Mouse (Mus musculus) forebrain, embryonic 14.5 days (tissue): Measurements from ENCODE around the gene Olfr835. TPM values are rescaled to one million over a fixed set of nuclear protein-coding genes. Genes with fewer than 3 reads are reported as not detected.

Source experiments
- ATAC-seq: fragments of 200-750 bp; cut with Nextera tagmentation; 2 replicates; pipeline ENCODE4 v1.8.0; 2017; ENCODE audit warnings: mild to moderate bottlenecking, moderate library complexity
- DNase-seq: peaks from one replicate; pipeline ENCODE4 v3.0.0-alpha.2; 2015; ENCODE audit warnings: low spot score
- H3K27ac ChIP-seq: fragments of 300-500 bp; sonication (generic); 2 replicates; pipeline ENCODE4 v1.5.1; 2014; ENCODE audit warnings: low read depth, mild to moderate bottlenecking, control low read depth, low read length, moderate library complexity
- H3K27me3 ChIP-seq: fragments of 300-500 bp; sonication (generic); replicated peaks from 2 replicates; pipeline ENCODE4 v1.6.1; 2014; ENCODE audit warnings: low read length, control low read depth, mixed read lengths; ENCODE audit not compliant: control insufficient read depth, insufficient read depth
- H3K36me3 ChIP-seq: fragments of 300-500 bp; sonication (generic); 2 replicates; pipeline ENCODE4 v1.6.1; 2014; ENCODE audit warnings: low read length, control low read depth; ENCODE audit not compliant: control insufficient read depth, insufficient read depth
- H3K4me1 ChIP-seq: fragments of 300-500 bp; sonication (generic); 2 replicates; pipeline ENCODE4 v1.6.1; 2014; ENCODE audit warnings: antibody characterized with exemption, low read length, control low read depth; ENCODE audit not compliant: control insufficient read depth, insufficient read depth
- H3K4me2 ChIP-seq: fragments of 300-500 bp; sonication (generic); 2 replicates; pipeline ENCODE4 v1.6.1; 2014; ENCODE audit warnings: mild to moderate bottlenecking, control low read depth, low read length
- H3K4me3 ChIP-seq: fragments of 300-500 bp; sonication (generic); 2 replicates; pipeline ENCODE4 v1.5.1; 2014; ENCODE audit warnings: low read depth, low read length, control low read depth
- H3K9ac ChIP-seq: fragments of 300-500 bp; sonication (generic); 2 replicates; pipeline ENCODE4 v1.6.1; 2014; ENCODE audit warnings: mild to moderate bottlenecking, low read length, control low read depth, moderate library complexity
- H3K9me3 ChIP-seq: fragments of 300-500 bp; sonication (generic); replicated peaks from 2 replicates; pipeline ENCODE4 v1.6.1; 2016; ENCODE audit warnings: low read length, control low read depth, mixed read lengths; ENCODE audit not compliant: control insufficient read depth
- WGBS: fragments of 180-500 bp; shearing (Covaris S2); extraction: QIAGEN DNeasy Blood & Tissue Kit; methylation state at CpG from one replicate; pipeline ENCODE4 v1.1.7; 2014; 5-methylcytosine and 5-hydroxymethylcytosine counted together
- polyA plus RNA-seq: library from polyadenylated mRNA; unstranded; fragments of >200 nt; fragmentation: Nextera tagmentation; extraction: Ambion mirVana; gene quantifications from 2 replicates; pipeline ENCODE4 v1.2.1, GENCODE M21; 2014

Olfr835 gene
- polyA plus RNA-seq = not detected in 2 replicates

DNA sequence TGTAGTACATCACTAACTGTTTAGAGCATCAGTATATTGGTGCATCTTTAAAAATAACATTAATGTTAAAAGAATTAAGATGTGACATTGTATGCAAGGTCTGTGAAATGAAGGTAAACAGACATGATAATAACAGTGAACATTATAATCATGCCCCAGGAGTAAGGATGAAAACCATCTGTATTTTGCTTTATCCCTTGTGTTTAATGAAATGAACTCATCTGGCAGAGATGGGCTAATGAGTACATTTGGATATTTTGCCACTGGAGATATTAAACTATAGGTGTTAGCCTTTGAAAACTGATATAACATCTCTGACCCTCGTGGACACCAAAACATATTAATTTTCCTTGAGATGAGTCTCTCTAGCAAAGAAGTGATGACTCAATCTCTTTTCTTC is at the start of gene Olfr835:
Gene Olfr835 (plus strand): TSS at position 301 of the 400 bp plus-strand sequence.
- 66% methylated on average over 1 of the region's 1 CpGs for WGBS
- no peaks in the 10 kb centered on the region for H3K27me3 ChIP-seq
- H3K9me3 ChIP-seq = peaks cover 4% of the 10 kb centered on the region; the same call in 1 of the 2 replicates
- H3K4me1 ChIP-seq = no peaks in the 10 kb centered on the region
- no peaks in the 10 kb centered on the region for H3K36me3 ChIP-seq
- H3K9ac ChIP-seq = no peak within 1 kb of the TSS
- DNase-seq = no peak
- ATAC-seq = no peak
- no peak within 1 kb of the TSS for H3K27ac ChIP-seq
- no peak within 1 kb of the TSS for H3K4me2 ChIP-seq
- H3K4me3 ChIP-seq = no peak within 1 kb of the TSS

DNA sequence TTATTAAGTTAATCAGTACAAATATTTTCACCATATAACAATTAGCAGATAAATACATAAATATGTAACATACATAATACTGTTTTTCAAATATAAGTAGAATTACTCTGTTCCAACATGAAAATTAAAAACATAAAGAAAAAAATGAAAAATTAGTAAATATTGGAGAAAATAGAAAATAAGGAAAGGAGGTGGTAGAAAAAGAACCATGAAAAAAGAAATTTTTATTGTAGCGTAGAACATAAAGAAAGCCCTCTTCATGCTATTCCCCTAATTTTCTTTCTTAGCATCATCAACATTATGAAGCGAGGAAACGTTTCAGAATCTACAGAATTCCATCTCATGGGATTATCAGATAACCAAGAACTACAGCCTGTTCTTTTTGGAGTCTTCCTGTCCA is 44.8 kb upstream of the Olfr835 start, which contains the start of gene Olfr834:
Gene Olfr834 (plus strand): TSS at position 301 of the 400 bp plus-strand sequence.
- no peaks in the 10 kb centered on the region for H3K27me3 ChIP-seq
- no peak within 1 kb of the TSS for H3K4me2 ChIP-seq
- no peak within 1 kb of the TSS for H3K9ac ChIP-seq
- no peak within 1 kb of the TSS for H3K27ac ChIP-seq
- 0 out of 2 replicates have a peak, but pooled peaks cover 2% of the 10 kb centered on the region for H3K9me3 ChIP-seq
- H3K4me1 ChIP-seq = no peaks in the 10 kb centered on the region
- H3K36me3 ChIP-seq = no peaks in the 10 kb centered on the region
- DNase-seq (no peak), ATAC-seq (no peak)
- no peak within 1 kb of the TSS for H3K4me3 ChIP-seq
- 83% methylated on average over 3 of the region's 3 CpGs for WGBS

DNA sequence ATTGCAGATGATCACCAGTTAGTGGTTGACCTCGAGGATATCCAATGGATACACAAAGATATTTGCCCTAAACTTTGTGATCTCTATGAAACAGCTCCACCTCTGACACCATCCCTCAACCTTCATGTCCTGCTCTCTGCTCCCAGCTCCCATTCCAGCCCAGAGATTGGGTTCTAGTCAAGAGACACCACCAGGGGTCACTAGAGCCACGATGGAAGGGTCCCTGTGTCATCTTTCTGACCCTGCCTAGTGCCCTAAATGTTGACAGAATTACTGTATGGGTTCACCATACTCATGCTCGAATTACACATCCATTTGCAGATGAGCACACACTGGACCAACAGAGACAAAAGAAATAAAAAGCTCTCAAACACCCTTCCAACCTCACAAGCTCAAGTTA is 52.5 kb downstream of the Olfr835 start:
- no peak overlapping the region for H3K27ac ChIP-seq
- H3K9ac ChIP-seq = no peak overlapping the region
- no peak for ATAC-seq
- peaks cover 5% of the 10 kb centered on the region; the same call in 1 of the 2 replicates for H3K9me3 ChIP-seq
- DNase-seq = no peak
- no peak overlapping the region for H3K4me3 ChIP-seq
- no peak overlapping the region for H3K4me2 ChIP-seq
- 31% methylated on average over 3 of the region's 3 CpGs for WGBS
- no peaks in the 10 kb centered on the region for H3K27me3 ChIP-seq
- no peaks in the 10 kb centered on the region for H3K36me3 ChIP-seq
- no peaks in the 10 kb centered on the region for H3K4me1 ChIP-seq

Other genes starting within 250 kb of the Olfr835 start
- not detected in 2 replicates for gene Olfr828, start 213.2 kb upstream of the Olfr835 start, polyA plus RNA-seq
- not detected in 2 replicates for gene Olfr829, start 177.8 kb upstream of the Olfr835 start, polyA plus RNA-seq
- not detected in 2 replicates for gene Olfr830, start 158.0 kb upstream of the Olfr835 start, polyA plus RNA-seq
- gene Olfr832, start 95.6 kb upstream of the Olfr835 start, polyA plus RNA-seq = not detected in 2 replicates
- not detected in 2 replicates for gene Olfr834, start 44.7 kb upstream of the Olfr835 start, polyA plus RNA-seq
- not detected in 2 replicates for gene Olfr836, start 87.6 kb downstream of the Olfr835 start, polyA plus RNA-seq
- gene Olfr837, start 103.6 kb downstream of the Olfr835 start, polyA plus RNA-seq = not detected in 2 replicates
- gene Olfr839-ps1, start 144.6 kb downstream of the Olfr835 start, polyA plus RNA-seq = not detected in 2 replicates
- gene Olfr843, start 219.3 kb downstream of the Olfr835 start, polyA plus RNA-seq = not detected in 2 replicates